Mouse (Mus musculus) heart, postnatal 0 days (tissue): ENCODE data around the gene Gm9936. TPM values are rescaled to one million over a fixed set of nuclear protein-coding genes. Genes with fewer than 3 reads are reported as not detected.
A peak's percentile ranks its signal among the peaks of the same experiment; 100 is the strongest.

ENCODE experiments used
- ATAC-seq: fragments of 200-750 bp; cut with Nextera tagmentation; 2 replicates; pipeline ENCODE4 v1.8.0; 2017; ENCODE audit warnings: low read depth, moderate number of reproducible peaks, moderate library complexity; ENCODE audit not compliant: insufficient read depth
- DNase-seq: peaks from one replicate; pipeline ENCODE4 v3.0.0-alpha.2; 2016; ENCODE audit warnings: low spot score
- H3K27ac ChIP-seq: fragments of 300-500 bp; sonication (generic); 2 replicates; pipeline ENCODE4 v1.5.1; 2014; ENCODE audit warnings: low read depth, mild to moderate bottlenecking
- H3K27me3 ChIP-seq: fragments of 300-500 bp; sonication (generic); 2 replicates; pipeline ENCODE4 v1.6.1; 2014; ENCODE audit warnings: low read length, mixed read lengths; ENCODE audit not compliant: control insufficient read depth, insufficient read depth
- H3K36me3 ChIP-seq: fragments of 300-500 bp; sonication (generic); replicated peaks from 2 replicates; pipeline ENCODE4 v1.6.1; 2014; ENCODE audit warnings: low read length, mixed read lengths; ENCODE audit not compliant: control insufficient read depth, insufficient read depth
- H3K4me1 ChIP-seq: fragments of 300-500 bp; sonication (generic); 2 replicates; pipeline ENCODE4 v1.6.1; 2014; ENCODE audit warnings: antibody characterized with exemption; ENCODE audit not compliant: control insufficient read depth, insufficient read depth
- H3K4me2 ChIP-seq: fragments of 300-500 bp; sonication (generic); 2 replicates; pipeline ENCODE4 v1.6.1; 2014; ENCODE audit warnings: low read depth, mild to moderate bottlenecking, low read length, moderate library complexity
- H3K4me3 ChIP-seq: fragments of 300-500 bp; sonication (generic); 2 replicates; pipeline ENCODE4 v1.5.1; 2014; ENCODE audit warnings: low read depth, low read length
- H3K9ac ChIP-seq: fragments of 300-500 bp; sonication (generic); replicated peaks from 2 replicates; pipeline ENCODE4 v1.6.1; 2014; ENCODE audit warnings: low read depth, low read length, mixed read lengths
- H3K9me3 ChIP-seq: fragments of 300-500 bp; sonication (generic); replicated peaks from 2 replicates; pipeline ENCODE4 v1.6.1; 2016; ENCODE audit warnings: low read length; ENCODE audit not compliant: control insufficient read depth
- CTCF ChIP-seq: IDR thresholded peaks from 2 replicates; pipeline ENCODE4 v1.5.1; 2016; ENCODE audit warnings: antibody characterized with exemption, control low read depth, low read depth
- EP300 ChIP-seq: IDR thresholded peaks from 2 replicates; pipeline ENCODE4 v1.6.1; 2016; ENCODE audit warnings: antibody characterized with exemption, low read depth
- WGBS: fragments of 180-500 bp; shearing (Covaris S2); extraction: QIAGEN DNeasy Blood & Tissue Kit; methylation state at CpG from one replicate; pipeline ENCODE4 v1.1.7; 2014; 5-methylcytosine and 5-hydroxymethylcytosine counted together
- polyA plus RNA-seq: library from polyadenylated mRNA; unstranded; fragments of >200 nt; fragmentation: Nextera tagmentation; extraction: Ambion mirVana; gene quantifications from 2 replicates; pipeline ENCODE4 v1.2.1, GENCODE M21; 2015
- total RNA-seq: library from RNA; depleted of rRNA; stranded (reverse); fragments of >200 nt; gene quantifications from 2 replicates; pipeline ENCODE4 v1.2.3, GENCODE M21; 2014; ENCODE audit warnings: low replicate concordance

Gm9936 gene
- total and polyA plus RNA-seq, 2 experiments from 2014 or later = not detected

DNA sequence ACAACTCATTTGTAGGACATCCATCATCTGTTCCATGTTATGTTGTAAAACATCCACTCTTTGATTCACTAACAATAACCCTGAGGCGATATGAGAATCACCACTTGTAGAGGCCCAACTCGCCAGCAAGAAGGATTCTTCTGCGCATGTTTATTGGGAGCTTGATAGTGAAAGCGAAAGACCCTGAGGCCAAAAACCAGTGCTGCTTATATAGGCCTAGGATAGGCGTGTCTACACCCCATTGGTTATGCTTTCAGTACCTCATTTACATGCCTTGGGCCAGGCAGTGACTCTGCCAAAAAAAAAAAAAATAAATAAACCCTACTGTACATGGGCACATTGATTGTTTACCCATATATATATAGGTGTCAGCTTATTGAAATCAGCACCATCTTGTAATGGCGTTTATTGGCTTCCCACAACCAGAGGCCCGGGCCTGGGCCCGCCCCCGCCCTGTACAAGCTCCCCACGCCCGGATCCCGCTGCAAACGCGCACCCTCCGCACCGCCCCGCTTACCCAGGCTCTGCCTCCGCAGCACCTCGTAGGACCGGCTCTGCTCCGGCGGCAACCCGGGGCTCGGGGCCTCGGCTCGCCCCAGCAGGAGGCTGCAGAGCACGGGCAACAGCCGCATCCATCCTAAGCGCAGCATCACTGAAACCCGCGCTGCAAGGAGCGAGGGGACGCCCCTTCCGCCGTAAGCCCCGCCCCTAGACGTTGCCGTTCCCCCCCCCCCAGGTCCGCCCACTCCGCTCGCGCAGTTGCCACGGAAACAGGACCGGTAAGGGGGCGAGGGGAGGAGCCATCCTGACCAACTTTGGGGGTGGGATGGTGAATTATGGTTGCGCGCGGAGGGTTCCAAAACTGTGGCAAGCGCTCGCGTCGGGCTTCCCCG lies 35.4 kb downstream of the Gm9936 start, which contains the start of gene 1500011B03Rik:
TSS of gene 1500011B03Rik (minus strand) at position 673 of the 893 bp plus-strand sequence.
- DNase-seq = peak; percentile 41

DNA sequence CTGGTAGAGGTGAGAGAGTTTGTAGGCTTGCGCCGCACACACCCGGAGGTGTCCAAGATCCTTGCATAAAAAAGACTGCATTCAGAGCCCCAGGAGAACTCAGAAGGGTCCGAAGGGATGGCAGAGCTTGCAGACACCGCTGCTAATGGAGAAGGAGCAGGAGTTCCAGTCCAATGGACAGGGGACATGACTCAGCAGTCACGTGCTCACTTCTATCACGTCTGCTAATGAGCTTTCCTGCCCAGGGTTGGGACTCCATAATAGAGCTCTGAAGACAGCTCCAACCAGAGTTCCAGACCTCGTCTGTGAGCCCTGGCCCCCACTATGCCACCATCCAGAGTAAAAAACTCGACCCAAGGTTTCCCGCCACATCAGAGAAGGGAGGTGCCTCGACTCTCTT lies 40.4 kb downstream of the Gm9936 start:
- H3K36me3 ChIP-seq = 0 out of 2 replicates have a peak, but pooled peaks cover 3% of the 10 kb centered on the region
- ATAC-seq (no peak), DNase-seq (no peak)
- 76% methylated on average over 10 of the region's 11 CpGs for WGBS
- no peaks in the 10 kb centered on the region for H3K4me1 ChIP-seq
- no peaks in the 10 kb centered on the region for H3K27me3 ChIP-seq
- TF ChIP-seq EP300 = no peak
- no peak for TF ChIP-seq CTCF
- peaks cover 9% of the 10 kb centered on the region; the same call in 1 of the 2 replicates for H3K9me3 ChIP-seq
- H3K4me2 ChIP-seq = no peak overlapping the region
- H3K9ac ChIP-seq = no peak overlapping the region
- H3K4me3 ChIP-seq = no peak overlapping the region
- H3K27ac ChIP-seq = no peak overlapping the region

More for the DNA sequence above, 35.4 kb downstream of the Gm9936 start, which contains the start of gene 1500011B03Rik:
- 10% methylated on average over 49 of the region's 53 CpGs for WGBS
- H3K27me3 ChIP-seq = no peaks in the 10 kb centered on the region
- peak within 1 kb of the TSS; percentile 96 for H3K4me2 ChIP-seq
- H3K4me1 ChIP-seq = peaks cover 8% of the 10 kb centered on the region; the same call in 1 of the 2 replicates
- no peak for TF ChIP-seq EP300
- no peak for TF ChIP-seq CTCF
- H3K4me3 ChIP-seq = peak within 1 kb of the TSS; percentile 66
- 0 out of 2 replicates have a peak, but pooled peaks cover 3% of the 10 kb centered on the region for H3K36me3 ChIP-seq
- H3K9me3 ChIP-seq = 0 out of 2 replicates have a peak, but pooled peaks cover 4% of the 10 kb centered on the region
- peak; percentile 84 for ATAC-seq
- no peak within 1 kb of the TSS for H3K27ac ChIP-seq
- H3K9ac ChIP-seq = peak within 1 kb of the TSS; percentile 53

GRCm38 (mm10) chr5:114816599-114816998 lies 41.9 kb downstream of the Gm9936 start:
- H3K36me3 ChIP-seq = 0 out of 2 replicates have a peak, but pooled peaks cover 3% of the 10 kb centered on the region
- no peak overlapping the region for H3K27ac ChIP-seq
- no peak for TF ChIP-seq CTCF
- no peak for TF ChIP-seq EP300
- ATAC-seq (no peak), DNase-seq (no peak)
- 78% methylated on average over 6 of the region's 6 CpGs for WGBS
- H3K27me3 ChIP-seq = no peaks in the 10 kb centered on the region
- peaks cover 3% of the 10 kb centered on the region; the same call in 1 of the 2 replicates for H3K4me1 ChIP-seq
- H3K9ac ChIP-seq = no peak overlapping the region
- H3K9me3 ChIP-seq = peaks cover 8% of the 10 kb centered on the region; the same call in 1 of the 2 replicates
- H3K4me2 ChIP-seq = no peak overlapping the region
- no peak overlapping the region for H3K4me3 ChIP-seq

DNA sequence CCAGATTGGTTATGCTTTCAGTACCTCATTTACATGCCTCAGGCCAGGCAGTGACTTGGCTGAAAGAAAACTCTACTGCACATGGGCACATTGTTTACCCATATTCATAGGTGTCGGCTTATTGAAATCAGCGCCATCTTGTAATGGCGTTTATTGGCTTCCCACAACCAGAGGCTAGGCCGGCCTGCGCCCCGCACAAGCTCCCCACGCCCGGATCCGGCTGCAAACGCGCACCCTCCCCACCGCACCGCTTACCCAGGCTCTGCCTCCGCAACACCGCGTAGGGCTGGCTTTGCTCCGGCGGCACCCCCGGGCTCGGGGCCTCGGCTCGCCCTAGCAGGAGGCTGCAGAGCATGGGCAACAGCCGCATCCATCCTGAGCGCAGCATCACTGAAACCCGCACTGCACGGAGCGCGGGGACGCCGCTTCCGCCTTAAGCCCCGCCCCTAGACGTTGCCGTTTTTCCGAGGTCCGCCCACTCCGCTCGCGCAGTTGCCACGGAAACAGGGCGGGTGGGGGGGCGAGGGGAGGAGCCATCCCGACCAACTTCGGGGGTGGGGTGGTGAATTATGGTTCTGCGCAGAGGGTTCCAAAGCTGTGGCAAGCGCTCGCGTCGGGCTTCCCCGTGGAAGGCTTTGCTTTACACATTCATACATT lies 44.8 kb downstream of the Gm9936 start:
- Histone ChIP-seq H3K4me2 (peak overlapping the region; percentile 72), H3K36me3 (0 out of 2 replicates have a peak, but pooled peaks cover 4% of the 10 kb centered on the region), H3K4me1 (peaks cover 3% of the 10 kb centered on the region; the same call in 1 of the 2 replicates), H3K4me3 (peak overlapping the region; percentile 85), H3K9me3 (peaks cover 5% of the 10 kb centered on the region; the same call in 1 of the 2 replicates), H3K9ac (peak overlapping the region; percentile 73), H3K27ac (peak overlapping the region; percentile 81), H3K27me3 (no peaks in the 10 kb centered on the region)
- ATAC-seq = peak; percentile 96
- TF ChIP-seq EP300 = no peak
- under 1% methylated on average over 50 of the region's 50 CpGs for WGBS
- DNase-seq = peak; percentile 81

DNA sequence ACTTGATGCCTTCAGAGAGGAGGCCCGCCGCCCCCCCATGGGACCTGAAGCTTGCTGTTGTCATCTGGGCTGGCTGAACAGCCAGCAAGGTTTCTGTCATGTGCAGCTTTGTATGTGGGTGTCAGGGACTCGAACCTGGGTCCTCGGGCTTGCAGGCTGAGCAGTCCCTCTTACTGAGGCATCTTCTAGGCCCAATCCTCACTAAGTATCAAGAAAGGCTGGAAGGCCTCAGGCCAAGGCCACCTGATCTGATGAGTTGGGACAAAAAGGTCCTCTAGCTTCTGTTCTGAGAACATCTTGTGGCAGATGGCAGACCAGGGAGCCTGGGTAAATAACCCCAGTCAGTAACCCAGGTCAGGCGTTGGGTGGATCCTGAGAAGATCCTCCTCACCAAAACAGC lies 48.7 kb downstream of the Gm9936 start:
- Histone ChIP-seq H3K9ac (no peak overlapping the region), H3K27ac (no peak overlapping the region), H3K4me3 (no peak overlapping the region), H3K9me3 (no peaks in the 10 kb centered on the region), H3K27me3 (no peaks in the 10 kb centered on the region), H3K4me1 (peaks cover 25% of the 10 kb centered on the region), H3K36me3 (0 out of 2 replicates have a peak, but pooled peaks cover 4% of the 10 kb centered on the region), H3K4me2 (no peak overlapping the region)
- WGBS = 90% methylated on average over 5 of the region's 5 CpGs
- no peak for DNase-seq
- TF ChIP-seq EP300 (no peak), CTCF (no peak)
- no peak for ATAC-seq
